Mouse (Mus musculus): Measurements from ENCODE around the gene Osm. TPM values are rescaled to one million over a fixed set of nuclear protein-coding genes. Genes with fewer than 3 reads are reported as not detected.

The Osm gene
- polyA plus RNA-seq, 1 experiment from 2014 or later, result 0.11 TPM

- no peak overlapping the region for H3K9ac ChIP-seq (ENCODE audit: low read depth, low read length)
- H3K4me1 ChIP-seq (ENCODE audit: control insufficient read depth, insufficient read depth, low read length), result peaks cover 8% of the 10 kb centered on the region
- H3K4me2 ChIP-seq, result no peak overlapping the region
- no peak for ATAC-seq (replicated peaks; ENCODE audit: insufficient number of reproducible peaks, low FRiP score, low TSS enrichment)
- H3K27me3 ChIP-seq (ENCODE audit: control insufficient read depth, insufficient read depth, low read length), result no peaks in the 10 kb centered on the region
- WGBS (ENCODE audit: insufficient replicate concordance), result 88% methylated on average over 9 of the region's 9 CpGs
- no peaks in the 10 kb centered on the region for H3K9me3 ChIP-seq (replicated peaks; ENCODE audit: control insufficient read depth, low read length)
- H3K27ac ChIP-seq (ENCODE audit: low read depth, low read length), result no peak overlapping the region
- peaks cover 3% of the 10 kb centered on the region; the same call in 1 of the 2 replicates for H3K36me3 ChIP-seq (ENCODE audit: control insufficient read depth, insufficient read depth, low read length)
- H3K4me3 ChIP-seq (ENCODE audit: low read depth, low read length), result no peak overlapping the region
Measured at GRCm38 (mm10) chr11:4207655-4208054, 28.6 kb upstream of the Osm start.

- H3K9me3 ChIP-seq (replicated peaks; ENCODE audit: control insufficient read depth, low read length), result no peaks in the 10 kb centered on the region
- no peak overlapping the region for H3K4me2 ChIP-seq
- H3K9ac ChIP-seq (ENCODE audit: low read depth, low read length), result no peak overlapping the region
- H3K4me1 ChIP-seq (ENCODE audit: control insufficient read depth, insufficient read depth, low read length), result 0 out of 2 replicates have a peak, but pooled peaks cover 2% of the 10 kb centered on the region
- 76% methylated on average over 5 of the region's 5 CpGs for WGBS (ENCODE audit: insufficient replicate concordance)
- no peak overlapping the region for H3K4me3 ChIP-seq (ENCODE audit: low read depth, low read length)
- no peak for ATAC-seq (replicated peaks; ENCODE audit: insufficient number of reproducible peaks, low FRiP score, low TSS enrichment)
- peaks cover 3% of the 10 kb centered on the region; the same call in 1 of the 2 replicates for H3K36me3 ChIP-seq (ENCODE audit: control insufficient read depth, insufficient read depth, low read length)
- no peak overlapping the region for H3K27ac ChIP-seq (ENCODE audit: low read depth, low read length)
- H3K27me3 ChIP-seq (ENCODE audit: control insufficient read depth, insufficient read depth, low read length), result no peaks in the 10 kb centered on the region
Measured at GRCm38 (mm10) chr11:4209556-4209955, 26.7 kb upstream of the Osm start.

DNA sequence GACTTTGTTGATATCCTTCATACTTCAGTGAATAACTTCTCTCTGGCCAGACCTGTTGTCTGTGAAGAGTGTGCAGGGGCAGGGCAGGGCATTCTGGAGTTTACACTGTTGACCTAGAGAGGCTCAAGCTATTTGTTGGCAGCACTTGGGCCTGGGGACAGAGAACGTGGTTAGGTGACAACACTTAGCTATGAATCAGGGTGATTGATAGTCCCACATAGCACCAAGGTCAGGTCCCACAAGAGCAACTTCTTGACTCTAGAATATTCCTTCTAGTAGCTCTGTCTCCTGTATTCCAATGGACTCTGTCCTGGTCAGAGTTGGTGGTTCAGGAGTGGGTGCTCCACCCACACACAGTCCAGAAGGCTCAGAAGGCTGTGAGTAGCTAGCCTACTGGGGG is 25.4 kb upstream of the Osm start:
- 78% methylated on average over 1 of the region's 1 CpGs for WGBS (ENCODE audit: insufficient replicate concordance)
- no peak overlapping the region for H3K4me2 ChIP-seq
- H3K4me1 ChIP-seq (ENCODE audit: control insufficient read depth, insufficient read depth, low read length), result 0 out of 2 replicates have a peak, but pooled peaks cover 2% of the 10 kb centered on the region

GRCm38 (mm10) chr11:4213107-4213506 is 23.1 kb upstream of the Osm start:
- Histone ChIP-seq H3K9me3 (replicated peaks; ENCODE audit: control insufficient read depth, low read length) (0 out of 2 replicates have a peak, but pooled peaks cover 2% of the 10 kb centered on the region), H3K4me3 (ENCODE audit: low read depth, low read length) (no peak overlapping the region), H3K9ac (ENCODE audit: low read depth, low read length) (no peak overlapping the region), H3K27me3 (ENCODE audit: control insufficient read depth, insufficient read depth, low read length) (0 out of 2 replicates have a peak, but pooled peaks cover under 1% of the 10 kb centered on the region), H3K27ac (ENCODE audit: low read depth, low read length) (no peak overlapping the region), H3K4me1 (ENCODE audit: control insufficient read depth, insufficient read depth, low read length) (0 out of 2 replicates have a peak, but pooled peaks cover 10% of the 10 kb centered on the region), H3K4me2 (no peak overlapping the region), H3K36me3 (ENCODE audit: control insufficient read depth, insufficient read depth, low read length) (0 out of 2 replicates have a peak, but pooled peaks cover 6% of the 10 kb centered on the region)
- WGBS (ENCODE audit: insufficient replicate concordance), result 84% methylated on average over 10 of the region's 10 CpGs
- ATAC-seq (replicated peaks; ENCODE audit: insufficient number of reproducible peaks, low FRiP score, low TSS enrichment), result no peak

More for the DNA sequence above, 25.4 kb upstream of the Osm start:
- Histone ChIP-seq H3K27me3 (ENCODE audit: control insufficient read depth, insufficient read depth, low read length) (no peaks in the 10 kb centered on the region), H3K36me3 (ENCODE audit: control insufficient read depth, insufficient read depth, low read length) (peaks cover 9% of the 10 kb centered on the region; the same call in 1 of the 2 replicates), H3K27ac (ENCODE audit: low read depth, low read length) (no peak overlapping the region), H3K9me3 (replicated peaks; ENCODE audit: control insufficient read depth, low read length) (no peaks in the 10 kb centered on the region), H3K9ac (ENCODE audit: low read depth, low read length) (no peak overlapping the region), H3K4me3 (ENCODE audit: low read depth, low read length) (no peak overlapping the region)
- no peak for ATAC-seq (replicated peaks; ENCODE audit: insufficient number of reproducible peaks, low FRiP score, low TSS enrichment)

DNA sequence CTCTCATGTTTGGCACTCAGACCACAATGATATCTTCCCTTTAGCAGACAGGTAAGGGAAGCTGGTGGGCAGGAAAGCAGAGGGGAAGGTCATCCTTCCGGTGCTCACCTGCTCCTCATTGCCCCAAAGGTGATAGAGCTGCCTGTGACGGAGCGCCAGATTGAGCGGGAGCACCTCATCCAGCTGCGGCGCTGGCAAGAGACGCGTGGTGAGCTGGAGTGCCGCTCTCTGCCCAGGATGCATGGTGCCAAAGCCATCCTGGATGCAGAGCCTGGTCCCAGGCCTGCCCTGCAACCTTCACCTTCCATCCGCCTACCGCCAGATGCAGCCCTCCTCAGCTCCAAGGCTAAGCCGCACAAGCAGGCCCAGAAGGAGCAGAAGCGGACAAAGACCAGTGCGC is 21.6 kb upstream of the Osm start:
- no peak overlapping the region for H3K4me3 ChIP-seq (ENCODE audit: low read depth, low read length)
- 0 out of 2 replicates have a peak, but pooled peaks cover 6% of the 10 kb centered on the region for H3K36me3 ChIP-seq (ENCODE audit: control insufficient read depth, insufficient read depth, low read length)
- H3K4me2 ChIP-seq, result no peak overlapping the region
- H3K9ac ChIP-seq (ENCODE audit: low read depth, low read length), result no peak overlapping the region
- 0 out of 2 replicates have a peak, but pooled peaks cover 13% of the 10 kb centered on the region for H3K4me1 ChIP-seq (ENCODE audit: control insufficient read depth, insufficient read depth, low read length)
- 0 out of 2 replicates have a peak, but pooled peaks cover 2% of the 10 kb centered on the region for H3K9me3 ChIP-seq (replicated peaks; ENCODE audit: control insufficient read depth, low read length)
- H3K27ac ChIP-seq (ENCODE audit: low read depth, low read length), result no peak overlapping the region
- no peak for ATAC-seq (replicated peaks; ENCODE audit: insufficient number of reproducible peaks, low FRiP score, low TSS enrichment)
- H3K27me3 ChIP-seq (ENCODE audit: control insufficient read depth, insufficient read depth, low read length), result 0 out of 2 replicates have a peak, but pooled peaks cover 7% of the 10 kb centered on the region
- WGBS (ENCODE audit: insufficient replicate concordance), result 91% methylated on average over 14 of the region's 14 CpGs

DNA sequence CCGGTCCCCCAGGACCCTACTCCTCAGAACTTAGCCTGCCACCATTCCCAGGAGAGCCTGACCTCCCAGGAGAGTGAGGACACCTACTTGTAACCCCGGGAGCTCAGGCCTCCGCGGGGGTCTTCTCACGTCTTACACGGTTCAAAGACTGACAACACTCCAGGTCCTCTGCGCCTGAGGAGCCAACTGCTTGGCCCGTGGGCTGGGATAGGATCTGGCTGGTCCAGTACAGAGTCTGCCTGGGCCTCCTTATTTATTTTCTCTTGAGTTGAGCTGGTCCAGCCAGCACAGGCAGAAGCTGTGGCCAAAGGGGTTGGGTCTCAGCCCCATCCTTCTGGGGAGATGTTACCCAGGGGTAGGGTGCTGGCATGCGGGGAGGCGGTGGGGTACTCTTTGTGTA is 21.2 kb upstream of the Osm start:
- 0 out of 2 replicates have a peak, but pooled peaks cover 7% of the 10 kb centered on the region for H3K27me3 ChIP-seq (ENCODE audit: control insufficient read depth, insufficient read depth, low read length)
- WGBS (ENCODE audit: insufficient replicate concordance), result 70% methylated on average over 10 of the region's 10 CpGs
- H3K27ac ChIP-seq (ENCODE audit: low read depth, low read length), result no peak overlapping the region
- ATAC-seq (replicated peaks; ENCODE audit: insufficient number of reproducible peaks, low FRiP score, low TSS enrichment), result no peak
- 0 out of 2 replicates have a peak, but pooled peaks cover 6% of the 10 kb centered on the region for H3K36me3 ChIP-seq (ENCODE audit: control insufficient read depth, insufficient read depth, low read length)
- no peak overlapping the region for H3K9ac ChIP-seq (ENCODE audit: low read depth, low read length)
- 0 out of 2 replicates have a peak, but pooled peaks cover 13% of the 10 kb centered on the region for H3K4me1 ChIP-seq (ENCODE audit: control insufficient read depth, insufficient read depth, low read length)
- 0 out of 2 replicates have a peak, but pooled peaks cover 2% of the 10 kb centered on the region for H3K9me3 ChIP-seq (replicated peaks; ENCODE audit: control insufficient read depth, low read length)
- H3K4me3 ChIP-seq (ENCODE audit: low read depth, low read length), result no peak overlapping the region
- no peak overlapping the region for H3K4me2 ChIP-seq

GRCm38 (mm10) chr11:4216248-4217000 is 19.8 kb upstream of the Osm start:
- Histone ChIP-seq H3K27ac (ENCODE audit: low read depth, low read length) (peak overlapping the region; percentile 50), H3K9me3 (replicated peaks; ENCODE audit: control insufficient read depth, low read length) (0 out of 2 replicates have a peak, but pooled peaks cover 2% of the 10 kb centered on the region), H3K4me1 (ENCODE audit: control insufficient read depth, insufficient read depth, low read length) (0 out of 2 replicates have a peak, but pooled peaks cover 13% of the 10 kb centered on the region), H3K27me3 (ENCODE audit: control insufficient read depth, insufficient read depth, low read length) (0 out of 2 replicates have a peak, but pooled peaks cover 7% of the 10 kb centered on the region), H3K36me3 (ENCODE audit: control insufficient read depth, insufficient read depth, low read length) (0 out of 2 replicates have a peak, but pooled peaks cover 6% of the 10 kb centered on the region), H3K4me3 (ENCODE audit: low read depth, low read length) (no peak overlapping the region), H3K4me2 (no peak overlapping the region), H3K9ac (ENCODE audit: low read depth, low read length) (no peak overlapping the region)
- WGBS (ENCODE audit: insufficient replicate concordance), result 76% methylated on average over 9 of the region's 9 CpGs
- no peak for ATAC-seq (replicated peaks; ENCODE audit: insufficient number of reproducible peaks, low FRiP score, low TSS enrichment)

DNA sequence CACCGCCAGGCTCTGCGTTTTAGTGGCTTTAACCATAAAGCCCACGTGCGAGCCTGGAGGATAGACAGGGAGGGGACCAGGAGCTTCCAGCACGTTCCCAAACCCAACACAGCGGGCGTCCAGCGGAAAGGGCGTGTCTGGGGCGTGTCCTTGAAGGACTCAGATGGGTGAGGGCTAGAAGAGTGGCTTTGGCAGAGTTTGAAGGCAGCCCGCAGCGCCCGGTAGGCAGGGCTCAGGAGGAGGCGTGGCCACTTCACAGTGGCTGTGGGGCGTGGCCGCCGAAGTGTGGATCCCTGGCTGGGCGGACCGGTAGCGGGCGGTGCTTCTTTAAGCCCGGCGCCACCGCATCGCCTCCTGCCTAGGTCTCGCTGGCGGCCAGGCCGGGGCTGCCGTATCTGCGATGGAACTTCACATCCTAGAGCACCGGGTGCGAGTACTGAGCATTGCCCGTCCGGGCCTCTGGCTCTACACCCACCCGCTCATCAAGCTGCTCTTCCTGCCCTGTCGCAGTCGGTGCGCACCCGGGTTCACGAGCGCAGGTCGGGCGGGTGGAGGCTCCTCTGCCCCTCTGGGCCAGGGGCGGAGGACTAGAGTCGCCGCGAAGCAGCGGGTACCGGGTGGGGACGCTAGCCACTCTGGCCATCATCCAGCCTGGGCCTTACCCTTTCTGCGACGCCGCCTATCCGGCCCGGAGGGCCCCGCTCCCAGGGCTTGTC is 18.1 kb upstream of the Osm start, which contains the start of gene Castor1:
Castor1 (plus strand) TSS at position 312 of the 716 bp plus-strand sequence.
- H3K4me3 ChIP-seq (ENCODE audit: low read depth, low read length), result peak within 1 kb of the TSS; percentile 53
- H3K27ac ChIP-seq (ENCODE audit: low read depth, low read length), result no peak within 1 kb of the TSS
- H3K36me3 ChIP-seq (ENCODE audit: control insufficient read depth, insufficient read depth, low read length), result 0 out of 2 replicates have a peak, but pooled peaks cover 6% of the 10 kb centered on the region
- 0 out of 2 replicates have a peak, but pooled peaks cover 9% of the 10 kb centered on the region for H3K27me3 ChIP-seq (ENCODE audit: control insufficient read depth, insufficient read depth, low read length)
- WGBS (ENCODE audit: insufficient replicate concordance), result 2% methylated on average over 56 of the region's 56 CpGs
- peak within 1 kb of the TSS; percentile 72 for H3K9ac ChIP-seq (ENCODE audit: low read depth, low read length)
- H3K4me2 ChIP-seq, result peak within 1 kb of the TSS; percentile 98
- ATAC-seq (replicated peaks; ENCODE audit: insufficient number of reproducible peaks, low FRiP score, low TSS enrichment), result peak; percentile 90
- H3K4me1 ChIP-seq (ENCODE audit: control insufficient read depth, insufficient read depth, low read length), result 0 out of 2 replicates have a peak, but pooled peaks cover 12% of the 10 kb centered on the region
- H3K9me3 ChIP-seq (replicated peaks; ENCODE audit: control insufficient read depth, low read length), result 0 out of 2 replicates have a peak, but pooled peaks cover 2% of the 10 kb centered on the region
